Mouse (Mus musculus): ENCODE measurements around the gene Ipo13. TPM values are rescaled to one million over a fixed set of nuclear protein-coding genes. Genes with fewer than 3 reads are reported as not detected.
A peak's percentile ranks its signal among the peaks of the same experiment; 100 is the strongest.

The Ipo13 gene
- polyA plus RNA-seq (2015; fragmentation: Nextera tagmentation; extraction: Ambion mirVana), result 37.5 and 42.9 TPM in 2 replicates

GRCm38 (mm10) chr4:117914591-117915442 is at the start of gene Ipo13:
Gene Ipo13, minus strand, starts transcription at chr4:117914999.
- peak within 1 kb of the TSS; percentile 73 for H3K4me3 ChIP-seq (replicated peaks)
- H3K4me1 ChIP-seq, result peaks cover 49% of the 10 kb centered on the region
- 0% methylated on average over 61 of the region's 61 CpGs for WGBS
- peak within 1 kb of the TSS; percentile 63 for H3K9ac ChIP-seq
- ATAC-seq (ENCODE audit: insufficient read depth, low FRiP score, low read depth), result peak; percentile 88
- peaks cover 12% of the 10 kb centered on the region; the same call in 1 of the 2 replicates for H3K36me3 ChIP-seq
- H3K4me2 ChIP-seq, result peak within 1 kb of the TSS; percentile 97
- H3K9me3 ChIP-seq, result no peaks in the 10 kb centered on the region
- H3K27me3 ChIP-seq (replicated peaks), result no peaks in the 10 kb centered on the region
- H3K27ac ChIP-seq, result peak within 1 kb of the TSS; percentile 76

DNA sequence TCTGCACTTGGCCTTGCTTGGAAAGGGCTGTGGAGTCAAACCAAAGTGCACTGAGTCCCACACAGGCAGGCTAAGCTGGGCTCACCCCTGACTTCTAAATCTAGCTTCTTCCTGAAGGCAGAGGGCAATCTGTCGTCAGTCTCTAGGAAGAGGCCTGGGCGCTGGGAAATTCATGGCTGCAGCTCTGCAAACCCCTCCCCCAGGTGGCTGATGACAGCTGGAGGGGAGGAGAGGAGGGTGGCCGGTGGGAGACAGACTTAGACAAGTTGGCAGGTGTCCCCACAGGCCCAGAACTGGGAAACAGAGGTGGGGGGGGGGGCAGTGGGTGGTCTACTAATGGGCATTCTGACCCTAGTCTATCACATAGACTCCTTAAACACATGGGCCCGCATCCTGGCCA is 42.7 kb upstream of the Ipo13 start:
- H3K9me3 ChIP-seq, result no peaks in the 10 kb centered on the region
- H3K27ac ChIP-seq, result no peak overlapping the region
- no peaks in the 10 kb centered on the region for H3K27me3 ChIP-seq (replicated peaks)
- 0 out of 2 replicates have a peak, but pooled peaks cover 9% of the 10 kb centered on the region for H3K36me3 ChIP-seq
- no peak for ATAC-seq (ENCODE audit: insufficient read depth, low FRiP score, low read depth)
- no peaks in the 10 kb centered on the region for H3K4me1 ChIP-seq
- no peak overlapping the region for H3K4me2 ChIP-seq
- WGBS, result 57% methylated on average over 4 of the region's 4 CpGs
- no peak overlapping the region for H3K4me3 ChIP-seq (replicated peaks)
- H3K9ac ChIP-seq, result no peak overlapping the region

- 62% methylated on average over 7 of the region's 7 CpGs for WGBS
- Histone ChIP-seq H3K9ac (no peak overlapping the region), H3K4me2 (no peak overlapping the region), H3K36me3 (0 out of 2 replicates have a peak, but pooled peaks cover 3% of the 10 kb centered on the region), H3K4me3 (replicated peaks) (no peak overlapping the region), H3K4me1 (peaks cover 6% of the 10 kb centered on the region; the same call in 1 of the 2 replicates), H3K9me3 (no peaks in the 10 kb centered on the region), H3K27me3 (replicated peaks) (no peaks in the 10 kb centered on the region), H3K27ac (peak overlapping the region; percentile 50; the same call in 1 of the 2 replicates)
- ATAC-seq (ENCODE audit: insufficient read depth, low FRiP score, low read depth), result no peak
These were observed 32.7 kb upstream of the Ipo13 start for GRCm38 (mm10) chr4:117947493-117947892.

- no peaks in the 10 kb centered on the region for H3K36me3 ChIP-seq
- peak; percentile 39; the same call in 1 of the 2 replicates for ATAC-seq (ENCODE audit: insufficient read depth, low FRiP score, low read depth)
- 77% methylated on average over 11 of the region's 11 CpGs for WGBS
- H3K4me3 ChIP-seq (replicated peaks), result no peak overlapping the region
- H3K4me2 ChIP-seq, result no peak overlapping the region
- no peaks in the 10 kb centered on the region for H3K9me3 ChIP-seq
- H3K9ac ChIP-seq, result no peak overlapping the region
- peak overlapping the region; percentile 50; the same call in 1 of the 2 replicates for H3K27ac ChIP-seq
- peaks cover 6% of the 10 kb centered on the region; the same call in 1 of the 2 replicates for H3K4me1 ChIP-seq
- H3K27me3 ChIP-seq (replicated peaks), result no peaks in the 10 kb centered on the region
These were observed 32.0 kb upstream of the Ipo13 start for GRCm38 (mm10) chr4:117946639-117947305.

- Histone ChIP-seq H3K9ac (no peak overlapping the region), H3K27ac (no peak overlapping the region), H3K4me2 (no peak overlapping the region), H3K9me3 (no peaks in the 10 kb centered on the region), H3K36me3 (no peaks in the 10 kb centered on the region), H3K4me1 (peaks cover 6% of the 10 kb centered on the region; the same call in 1 of the 2 replicates), H3K27me3 (replicated peaks) (no peaks in the 10 kb centered on the region), H3K4me3 (replicated peaks) (no peak overlapping the region)
- WGBS, result 27% methylated on average over 5 of the region's 5 CpGs
- no peak for ATAC-seq (ENCODE audit: insufficient read depth, low FRiP score, low read depth)
These were observed 28.5 kb upstream of the Ipo13 start for GRCm38 (mm10) chr4:117943317-117943716.

DNA sequence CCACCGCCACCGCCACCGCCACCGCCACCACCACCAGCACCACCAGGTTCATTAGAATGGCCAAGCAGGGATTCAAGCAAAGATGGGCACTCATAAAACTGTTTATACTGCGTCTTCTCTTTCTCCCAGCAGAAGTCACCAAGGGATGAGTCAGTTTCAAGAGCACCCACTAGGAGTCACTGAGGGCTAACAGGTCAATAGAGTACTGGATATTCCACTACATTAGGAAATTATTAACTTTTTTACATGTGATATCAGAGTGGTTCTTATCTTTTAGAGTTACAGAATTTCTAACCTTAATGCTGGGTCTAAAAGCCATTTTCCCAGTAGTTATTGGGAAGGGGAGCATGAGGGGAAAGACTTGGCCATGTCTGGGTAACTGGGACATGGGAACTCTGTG is 22.2 kb upstream of the Ipo13 start:
- Histone ChIP-seq H3K4me3 (replicated peaks) (no peak overlapping the region), H3K36me3 (no peaks in the 10 kb centered on the region), H3K4me2 (no peak overlapping the region), H3K27me3 (replicated peaks) (no peaks in the 10 kb centered on the region), H3K4me1 (no peaks in the 10 kb centered on the region), H3K9me3 (no peaks in the 10 kb centered on the region), H3K27ac (no peak overlapping the region), H3K9ac (no peak overlapping the region)
- 96% methylated on average over 5 of the region's 5 CpGs for WGBS
- ATAC-seq (ENCODE audit: insufficient read depth, low FRiP score, low read depth), result no peak

GRCm38 (mm10) chr4:117934081-117934480 is 19.3 kb upstream of the Ipo13 start:
- no peak overlapping the region for H3K4me2 ChIP-seq
- ATAC-seq (ENCODE audit: insufficient read depth, low FRiP score, low read depth), result no peak
- no peak overlapping the region for H3K27ac ChIP-seq
- no peak overlapping the region for H3K9ac ChIP-seq
- H3K27me3 ChIP-seq (replicated peaks), result 0 out of 2 replicates have a peak, but pooled peaks cover under 1% of the 10 kb centered on the region
- no peak overlapping the region for H3K4me3 ChIP-seq (replicated peaks)
- H3K36me3 ChIP-seq, result no peaks in the 10 kb centered on the region
- WGBS, result 86% methylated on average over 4 of the region's 4 CpGs
- peaks cover 12% of the 10 kb centered on the region for H3K4me1 ChIP-seq
- no peaks in the 10 kb centered on the region for H3K9me3 ChIP-seq

DNA sequence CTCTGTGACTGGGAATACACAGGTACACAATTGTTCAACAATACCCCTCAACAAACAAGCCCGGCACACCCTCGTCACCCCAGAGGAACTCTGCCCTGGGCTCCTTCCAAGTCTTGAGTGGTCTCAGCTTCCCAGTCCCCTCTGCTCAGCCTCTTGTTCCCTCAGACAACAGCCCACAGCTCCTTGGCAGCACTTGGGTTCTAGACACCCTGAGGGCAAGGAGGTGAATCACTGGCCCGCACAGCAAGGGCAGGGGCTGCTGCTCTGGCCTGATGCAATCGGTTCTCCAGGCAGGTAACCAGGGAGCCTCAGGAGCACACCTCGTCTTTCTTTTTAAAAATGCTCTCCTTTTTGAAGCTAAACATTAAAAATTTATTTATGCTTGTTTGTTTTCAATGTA is 18.4 kb upstream of the Ipo13 start:
- no peak for ATAC-seq (ENCODE audit: insufficient read depth, low FRiP score, low read depth)
- Histone ChIP-seq H3K27ac (no peak overlapping the region), H3K27me3 (replicated peaks) (0 out of 2 replicates have a peak, but pooled peaks cover 3% of the 10 kb centered on the region), H3K36me3 (no peaks in the 10 kb centered on the region), H3K4me2 (no peak overlapping the region), H3K9ac (no peak overlapping the region), H3K9me3 (no peaks in the 10 kb centered on the region), H3K4me3 (replicated peaks) (no peak overlapping the region), H3K4me1 (peaks cover 20% of the 10 kb centered on the region)
- WGBS, result 80% methylated on average over 5 of the region's 5 CpGs

DNA sequence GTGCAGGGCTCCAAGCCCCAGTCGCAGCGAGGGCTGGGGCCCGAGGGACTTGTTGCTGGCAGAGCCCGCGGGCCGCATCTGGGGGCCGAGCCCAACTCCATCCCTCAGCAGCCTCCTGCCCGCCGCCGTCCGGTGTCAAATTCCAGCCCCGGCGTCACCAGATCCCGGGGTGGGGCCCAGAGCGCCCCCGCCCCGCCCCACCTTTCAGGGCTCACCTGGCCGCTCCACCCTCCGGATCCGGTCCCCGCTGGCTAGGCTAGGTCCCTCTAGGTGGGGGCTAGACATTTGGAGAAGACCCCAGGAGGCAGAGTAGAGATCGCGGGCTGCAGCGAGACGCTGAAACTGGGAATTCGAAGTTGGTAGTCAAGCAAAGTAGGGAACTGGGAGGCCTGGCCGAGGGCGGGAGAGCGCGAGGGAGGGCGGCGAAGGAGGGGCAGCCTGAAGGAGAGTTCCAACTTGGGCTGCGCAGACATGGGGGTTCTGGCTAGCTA is 14.6 kb upstream of the Ipo13 start, which contains the start of gene Artn:
Artn (minus strand) TSS at position 373 of the 491 bp plus-strand sequence.
- Histone ChIP-seq H3K27me3 (replicated peaks) (peaks cover 26% of the 10 kb centered on the region), H3K4me1 (peaks cover 41% of the 10 kb centered on the region), H3K36me3 (no peaks in the 10 kb centered on the region), H3K4me3 (replicated peaks) (peak within 1 kb of the TSS; percentile 46), H3K27ac (peak within 1 kb of the TSS; percentile 65), H3K4me2 (peak within 1 kb of the TSS; percentile 94), H3K9me3 (no peaks in the 10 kb centered on the region), H3K9ac (peak within 1 kb of the TSS; percentile 40)
- WGBS, result 1% methylated on average over 27 of the region's 33 CpGs
- ATAC-seq (ENCODE audit: insufficient read depth, low FRiP score, low read depth), result peak; percentile 64

DNA sequence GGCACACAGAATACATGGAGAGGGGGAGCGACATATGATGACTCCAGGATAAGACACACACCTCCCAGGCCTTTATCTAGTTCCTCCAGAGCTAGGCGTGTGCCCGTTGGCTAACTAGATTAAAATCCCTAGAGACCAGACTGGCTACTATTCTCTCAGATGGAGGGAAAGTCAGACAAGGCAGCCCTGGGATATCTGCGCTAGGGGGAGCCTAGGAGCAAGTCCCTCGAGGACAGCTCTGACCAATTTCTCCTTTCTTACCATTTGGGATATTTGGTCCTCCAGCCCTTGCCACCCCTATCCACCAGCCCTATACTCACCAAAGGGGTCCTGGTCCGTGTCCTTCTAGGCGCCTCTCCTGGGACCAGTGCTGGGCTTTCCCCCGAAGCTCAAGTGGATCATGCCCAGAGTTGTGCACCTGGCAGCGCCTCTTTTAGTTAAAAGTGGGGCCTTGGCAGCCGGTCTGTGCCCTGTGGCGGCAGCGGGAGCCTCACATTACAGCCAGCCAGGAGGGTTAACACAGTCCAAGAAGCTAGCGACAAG is 14.0 kb upstream of the Ipo13 start:
- Histone ChIP-seq H3K4me1 (peaks cover 41% of the 10 kb centered on the region), H3K9ac (peak overlapping the region; percentile 40), H3K27ac (peak overlapping the region; percentile 65), H3K4me3 (replicated peaks) (peak overlapping the region; percentile 46), H3K4me2 (peak overlapping the region; percentile 94), H3K27me3 (replicated peaks) (peaks cover 26% of the 10 kb centered on the region), H3K36me3 (no peaks in the 10 kb centered on the region), H3K9me3 (no peaks in the 10 kb centered on the region)
- WGBS, result 4% methylated on average over 13 of the region's 13 CpGs
- ATAC-seq (ENCODE audit: insufficient read depth, low FRiP score, low read depth), result peak; percentile 70

- H3K27ac ChIP-seq, result peak overlapping the region; percentile 31; the same call in 1 of the 2 replicates
- peaks cover 41% of the 10 kb centered on the region for H3K4me1 ChIP-seq
- H3K9me3 ChIP-seq, result no peaks in the 10 kb centered on the region
- no peak; the same call in 1 of the 2 replicates for ATAC-seq (ENCODE audit: insufficient read depth, low FRiP score, low read depth)
- no peak overlapping the region for H3K9ac ChIP-seq
- peak overlapping the region; percentile 46 for H3K4me3 ChIP-seq (replicated peaks)
- H3K27me3 ChIP-seq (replicated peaks), result peaks cover 26% of the 10 kb centered on the region
- peak overlapping the region; percentile 94 for H3K4me2 ChIP-seq
- 26% methylated on average over 6 of the region's 6 CpGs for WGBS
- H3K36me3 ChIP-seq, result no peaks in the 10 kb centered on the region
These were observed 13.4 kb upstream of the Ipo13 start for GRCm38 (mm10) chr4:117928234-117928633.
